Mouse (Mus musculus): ENCODE measurements around the gene Ttyh3.

DNA sequence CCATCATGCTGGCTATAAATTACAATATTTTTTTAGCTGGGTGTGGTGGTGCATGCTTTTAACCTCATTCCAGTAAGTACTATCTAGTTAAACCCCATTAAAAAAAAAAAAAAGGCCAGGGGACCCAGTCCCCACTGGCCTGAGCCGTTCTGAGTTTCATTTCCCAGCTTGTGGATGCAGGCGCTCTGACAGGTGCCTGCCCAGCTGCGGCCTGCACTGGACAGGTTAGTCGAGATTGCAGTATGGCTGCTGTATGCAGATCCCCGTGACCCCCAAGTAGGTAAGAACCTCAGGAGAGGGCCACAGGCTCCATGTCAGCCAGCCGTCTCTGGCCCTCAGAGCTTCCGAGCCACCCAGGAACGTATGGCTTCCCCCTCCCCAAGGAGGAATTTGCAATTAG, 12.6 kb upstream of the Ttyh3 start:
- TF ChIP-seq CTCF (IDR thresholded peaks at IDR 0.05 in 2 of 3, conservative IDR thresholded peaks at IDR 0.05 in 1 of 3; ENCODE audit: control insufficient read depth in 1 of 3, insufficient read depth in 1 of 3, low read depth in 2 of 3, low read length in 3 of 3, poor library complexity in 1 of 3, severe bottlenecking in 1 of 3), result no peak
- no peak for TF ChIP-seq MXI1 (IDR thresholded peaks at IDR 0.05; ENCODE audit: low read depth, low read length)
- TF ChIP-seq MAZ (IDR thresholded peaks at IDR 0.05; ENCODE audit: low read depth, low read length), result no peak
- no peak for TF ChIP-seq MEF2A (IDR thresholded peaks at IDR 0.05; ENCODE audit: extremely low read depth, insufficient replicate concordance, low read depth, low read length, poor library complexity, severe bottlenecking)
